Mouse (Mus musculus) ovary, postnatal 14 days (tissue): ENCODE results near the gene Antxr2.

Experiments
- DNase-seq: peaks from one replicate; pipeline ENCODE4 v3.0.0; 2022; ENCODE audit warnings: low spot score

Antxr2 gene

DNA sequence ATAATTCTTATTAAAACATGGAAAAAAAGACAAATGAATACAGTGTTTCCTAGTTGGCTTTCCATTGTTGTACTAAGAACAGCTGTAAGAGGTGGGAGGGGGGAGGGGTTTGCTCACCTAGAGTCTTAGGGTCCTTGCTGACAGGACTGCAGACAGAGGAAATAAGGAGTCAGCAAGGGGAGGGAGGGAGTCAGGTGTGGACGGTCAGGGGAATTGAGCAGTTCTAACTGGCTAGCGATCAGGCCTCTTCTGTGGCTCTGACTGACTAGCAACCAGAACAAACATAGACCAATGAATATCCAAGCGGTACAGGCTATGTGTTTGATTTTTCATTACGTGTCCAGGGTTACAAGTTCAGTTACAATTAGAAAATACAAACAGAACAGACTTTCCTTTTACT lies 35.0 kb downstream of the Antxr2 start:
- no peak for DNase-seq

- no peak for DNase-seq
Observed at GRCm38 (mm10) chr5:97986656-97987294, 44.1 kb downstream of the Antxr2 start.

DNA sequence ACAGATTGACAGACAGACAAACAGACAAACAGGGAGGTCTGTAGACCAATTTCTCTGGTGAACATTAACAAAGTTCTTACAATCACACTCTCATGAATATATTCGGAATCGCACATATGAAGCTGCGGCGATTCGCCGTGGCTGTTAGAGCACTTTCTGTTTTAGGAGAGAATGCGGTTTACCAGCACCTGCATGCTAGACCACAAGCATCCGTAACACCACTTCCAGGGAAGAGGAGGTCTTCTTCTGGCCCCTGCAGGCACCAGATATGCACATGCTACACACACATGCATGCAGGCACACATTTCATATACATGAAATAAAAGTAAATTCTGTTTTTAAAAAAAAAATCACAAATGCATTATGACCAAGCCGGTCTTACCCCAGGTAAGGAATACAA lies 47.5 kb downstream of the Antxr2 start:
- DNase-seq: no peak

DNA sequence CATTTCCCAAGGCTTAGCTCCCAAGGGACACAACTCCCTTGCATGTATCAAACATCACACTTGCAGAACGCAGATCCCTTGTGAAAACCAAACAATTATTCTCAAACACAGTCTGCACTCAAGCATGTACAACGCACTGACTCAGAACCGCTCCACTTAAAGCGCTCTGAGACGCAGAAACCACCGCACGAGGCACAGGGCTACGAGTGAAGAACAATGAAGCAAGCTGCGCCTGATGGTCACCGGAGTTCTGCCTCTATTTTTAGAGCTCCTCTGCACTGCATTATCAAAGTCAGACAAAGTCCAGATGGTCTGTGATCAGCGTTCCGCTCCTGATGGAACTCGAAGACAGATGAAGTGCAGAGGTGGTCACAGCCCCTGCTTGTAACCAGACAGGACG lies 50.4 kb downstream of the Antxr2 start:
- no peak for DNase-seq

- no peak for DNase-seq
Observed at GRCm38 (mm10) chr5:97973293-97973692, 57.5 kb downstream of the Antxr2 start.

GRCm38 (mm10) chr5:97972029-97972428 lies 58.8 kb downstream of the Antxr2 start:
- DNase-seq: no peak

DNA sequence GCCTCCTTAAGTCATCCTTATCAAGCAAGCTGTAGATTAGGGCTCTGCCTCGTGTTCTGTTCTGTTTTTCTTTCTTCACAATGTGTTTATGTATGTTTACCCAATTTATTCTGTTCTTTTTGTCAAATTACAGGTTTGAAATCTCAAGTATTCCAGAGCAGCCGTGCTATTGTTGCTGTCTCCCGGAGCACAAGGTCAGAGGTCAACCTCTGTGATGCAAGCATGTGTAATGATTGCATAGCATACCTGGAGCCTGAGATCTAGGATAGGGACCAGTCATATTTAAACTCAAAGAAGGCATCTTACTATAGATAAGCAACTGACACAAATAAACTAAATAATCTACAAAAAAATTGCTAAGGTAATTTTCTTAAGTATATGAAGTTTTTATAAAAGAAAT lies 59.6 kb downstream of the Antxr2 start:
- DNase-seq: no peak

DNA sequence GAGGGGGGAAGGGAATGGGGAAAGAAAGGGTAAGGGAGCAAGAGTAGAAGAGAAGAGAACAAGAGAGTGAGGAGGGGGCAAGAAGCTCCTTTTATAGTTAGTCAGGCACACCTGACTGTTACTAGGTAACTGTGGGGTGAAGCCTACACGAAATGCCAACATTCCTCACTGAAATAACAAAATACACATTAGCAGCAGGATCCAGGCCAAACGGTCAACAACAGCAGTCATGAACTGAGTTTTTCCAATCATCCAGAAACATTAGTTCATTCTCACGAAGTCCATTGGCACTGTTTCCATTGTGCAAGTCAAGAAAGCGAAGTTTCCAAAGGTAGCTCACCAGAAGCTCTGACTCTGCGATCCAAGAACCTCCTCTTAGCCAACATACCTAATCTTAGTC lies 63.8 kb downstream of the Antxr2 start:
- DNase-seq: no peak

DNA sequence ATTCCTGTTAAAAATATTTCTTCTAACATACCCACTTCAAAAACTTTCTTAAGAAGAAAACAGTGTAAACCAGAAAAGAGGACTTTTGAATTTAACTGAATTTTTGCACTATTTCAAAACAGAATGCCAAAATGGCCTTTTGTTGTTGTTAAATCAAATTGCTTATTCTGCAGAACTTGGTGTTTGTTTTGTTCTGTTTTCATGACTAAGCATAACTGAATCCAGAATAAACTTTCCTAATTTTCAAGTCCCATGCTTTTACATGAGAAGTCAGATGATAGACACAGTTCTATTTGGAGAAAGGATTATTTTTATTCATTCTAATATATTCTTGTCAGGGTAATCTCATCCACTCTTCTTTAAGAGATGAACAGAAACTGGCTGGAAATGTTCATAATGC lies 64.7 kb downstream of the Antxr2 start:
- DNase-seq: no peak

DNA sequence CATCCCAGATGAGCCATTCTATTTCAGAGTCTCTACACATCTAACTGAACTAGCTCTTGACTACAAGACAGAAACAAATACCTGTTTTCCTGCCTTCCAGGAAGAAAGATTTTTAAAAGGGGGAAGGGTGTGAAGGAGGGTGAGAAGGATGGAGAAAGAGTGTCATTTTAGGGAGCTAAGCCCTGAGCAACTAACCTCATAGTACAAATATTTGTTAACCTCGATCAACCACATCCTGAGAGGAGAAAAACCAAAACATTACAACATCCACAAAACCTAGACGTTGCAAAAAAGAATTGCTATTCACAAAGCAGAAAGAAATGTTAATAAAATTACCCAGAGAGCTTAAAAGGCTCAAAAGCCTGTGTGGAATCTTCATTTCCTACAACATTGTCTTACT lies 66.4 kb downstream of the Antxr2 start:
- no peak for DNase-seq

GRCm38 (mm10) chr5:97962512-97962911 lies 68.3 kb downstream of the Antxr2 start:
- no peak for DNase-seq

- no peak for DNase-seq
Observed at GRCm38 (mm10) chr5:97961786-97962185, 69.1 kb downstream of the Antxr2 start.

GRCm38 (mm10) chr5:97959651-97960050 lies 71.2 kb downstream of the Antxr2 start:
- no peak for DNase-seq

DNA sequence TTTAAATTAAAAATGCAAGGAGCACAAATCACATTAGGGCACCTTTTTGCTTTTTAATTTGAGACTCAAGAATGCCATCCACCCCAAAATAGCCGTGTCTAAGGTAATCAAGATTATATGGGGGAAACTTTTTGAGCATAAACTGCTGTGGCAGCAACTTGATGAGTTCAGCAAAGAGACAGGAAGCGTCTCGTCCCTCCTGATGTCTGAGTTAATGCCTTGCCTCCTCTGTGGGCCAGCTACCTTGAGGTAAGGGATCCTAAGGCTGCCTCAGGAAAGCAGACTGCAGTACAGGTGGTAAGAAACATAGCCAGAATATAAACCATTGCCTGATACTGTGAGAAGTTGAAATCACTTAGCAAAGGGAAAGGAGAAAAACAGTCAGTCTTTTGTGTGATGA lies 71.8 kb downstream of the Antxr2 start:
- DNase-seq: no peak

- no peak for DNase-seq
Observed at GRCm38 (mm10) chr5:97957501-97957900, 73.3 kb downstream of the Antxr2 start.

DNA sequence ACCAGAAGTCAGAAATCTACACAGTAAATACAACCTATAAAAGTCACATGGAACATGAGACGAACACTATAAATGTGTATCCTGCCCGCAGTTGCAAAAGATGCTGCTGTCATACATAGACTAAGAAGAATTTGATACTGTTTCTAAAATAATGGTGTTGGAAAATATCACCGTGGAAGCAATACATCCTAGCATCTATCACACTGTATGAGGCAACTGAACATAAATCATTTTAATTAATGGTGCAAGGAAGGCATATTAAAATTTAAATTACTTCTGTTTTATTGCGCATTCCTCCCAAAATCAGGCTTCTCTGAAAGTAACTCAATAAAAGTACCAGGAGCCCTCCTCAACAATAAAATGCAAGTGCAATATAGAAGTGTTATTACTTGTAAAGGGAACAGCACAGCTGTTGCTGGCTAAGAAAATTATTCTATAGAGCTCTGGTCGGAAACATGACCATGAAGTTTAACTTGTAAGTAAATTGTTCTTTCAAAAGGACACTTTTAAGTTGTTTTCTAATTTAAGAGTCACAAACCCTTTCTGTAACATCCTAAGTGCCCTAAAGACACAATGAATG lies 76.6 kb downstream of the Antxr2 start:
- DNase-seq: no peak

- DNase-seq: no peak
Observed at GRCm38 (mm10) chr5:97953241-97953920, 77.5 kb downstream of the Antxr2 start.

DNA sequence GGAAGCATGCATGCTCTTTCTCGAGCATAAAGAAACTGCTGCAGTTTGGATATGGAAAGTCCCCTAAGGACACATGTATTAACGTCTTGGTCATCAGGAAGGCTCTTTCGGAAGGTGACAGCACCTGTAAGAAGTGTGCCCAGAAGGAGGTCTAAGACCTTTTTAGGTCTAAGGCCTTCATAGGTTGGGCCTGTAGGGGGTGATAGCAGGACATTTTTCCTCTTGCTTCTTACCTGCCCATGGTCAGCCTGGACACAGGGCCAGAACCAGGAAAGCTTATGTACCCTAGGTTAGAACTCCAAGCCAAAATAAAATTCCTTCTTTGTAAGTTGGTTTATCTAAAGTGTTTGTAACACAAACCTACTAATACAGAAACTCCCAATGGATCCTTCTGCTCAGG lies 83.6 kb downstream of the Antxr2 start:
- no peak for DNase-seq

DNA sequence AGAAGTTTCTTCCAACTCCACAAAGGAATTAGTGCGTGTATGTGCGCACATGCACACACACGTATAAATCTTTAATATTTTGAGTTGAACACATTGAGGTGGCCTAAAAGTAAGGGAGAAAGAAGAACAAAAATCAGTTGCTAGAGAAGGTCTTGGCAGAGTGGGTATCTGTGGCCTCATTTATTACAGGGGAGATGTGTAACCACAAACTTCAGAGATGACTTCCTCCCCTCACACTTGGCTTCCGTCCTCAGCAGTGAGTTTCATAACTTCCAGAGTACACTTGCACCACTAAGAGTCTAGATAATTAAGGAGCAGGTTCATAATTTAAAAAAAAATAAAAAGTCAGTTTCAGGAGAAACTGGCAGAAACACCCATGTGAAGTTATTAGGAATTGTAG lies 84.6 kb downstream of the Antxr2 start:
- DNase-seq: no peak

DNA sequence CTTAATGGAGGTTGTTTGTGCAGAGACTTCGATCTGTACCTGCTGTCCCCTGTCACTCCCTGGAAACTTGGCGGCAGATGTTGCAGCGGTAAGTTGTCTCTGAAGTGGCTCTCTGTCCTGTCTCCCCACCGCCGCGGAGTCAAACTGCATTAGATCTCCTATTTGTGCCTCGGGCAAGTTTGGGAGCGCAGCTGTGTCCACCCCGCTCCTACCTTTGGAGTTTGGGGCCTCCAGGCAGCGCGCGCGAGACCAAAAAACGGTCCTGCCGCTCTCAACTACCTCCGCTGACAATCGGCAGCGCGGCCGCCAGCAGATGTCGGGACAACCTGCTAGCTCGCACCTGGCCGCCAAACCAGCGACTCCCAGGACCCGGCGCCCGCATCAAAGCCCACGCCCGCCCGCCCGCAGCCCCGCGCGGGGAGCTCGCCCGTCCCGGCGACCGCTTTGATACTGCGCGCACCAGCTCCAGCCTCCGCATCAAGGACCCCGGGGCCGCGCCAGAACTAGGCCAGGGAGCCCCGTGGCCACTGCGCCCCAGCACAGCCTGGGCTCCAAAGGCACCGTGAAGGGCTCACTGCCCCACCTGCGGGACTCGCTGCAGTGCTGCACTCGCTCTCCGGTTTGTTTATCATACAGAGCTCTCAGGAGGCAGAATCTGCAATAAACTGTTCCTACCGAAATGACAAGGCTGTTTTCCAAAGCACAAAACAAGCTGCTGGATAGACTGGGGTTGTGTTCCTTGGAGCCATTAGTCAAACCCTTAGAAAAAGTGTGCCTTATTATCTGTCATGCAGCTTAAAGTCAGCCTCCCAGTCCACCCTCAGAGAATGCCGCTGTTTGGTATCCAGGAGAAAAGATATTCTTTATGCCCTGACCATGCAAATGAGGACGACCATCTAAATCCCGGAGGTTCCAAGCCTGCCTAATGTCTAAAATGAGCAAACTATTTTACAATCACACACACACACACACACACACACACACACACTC lies 95.4 kb downstream of the Antxr2 start:
- DNase-seq: peak; percentile 7

DNA sequence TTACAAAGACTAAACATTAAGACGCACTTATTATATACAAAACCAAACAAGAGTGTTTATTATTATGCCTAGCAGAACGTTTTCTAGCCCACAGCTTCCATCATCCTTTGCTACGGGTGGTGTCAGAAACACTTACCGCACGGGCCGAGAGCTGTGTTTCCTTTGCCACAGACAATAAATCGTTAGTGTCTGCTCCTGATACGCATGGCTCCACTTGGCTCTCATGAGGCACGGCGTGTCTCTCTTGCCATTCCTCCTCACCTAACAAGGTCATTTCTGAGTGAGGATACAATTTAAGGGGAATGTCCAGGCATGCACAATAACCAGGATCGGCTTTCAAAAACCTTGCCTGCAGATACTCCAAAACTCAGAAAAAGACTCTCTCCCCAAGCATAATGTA lies 113.2 kb downstream of the Antxr2 start:
- no peak for DNase-seq

DNA sequence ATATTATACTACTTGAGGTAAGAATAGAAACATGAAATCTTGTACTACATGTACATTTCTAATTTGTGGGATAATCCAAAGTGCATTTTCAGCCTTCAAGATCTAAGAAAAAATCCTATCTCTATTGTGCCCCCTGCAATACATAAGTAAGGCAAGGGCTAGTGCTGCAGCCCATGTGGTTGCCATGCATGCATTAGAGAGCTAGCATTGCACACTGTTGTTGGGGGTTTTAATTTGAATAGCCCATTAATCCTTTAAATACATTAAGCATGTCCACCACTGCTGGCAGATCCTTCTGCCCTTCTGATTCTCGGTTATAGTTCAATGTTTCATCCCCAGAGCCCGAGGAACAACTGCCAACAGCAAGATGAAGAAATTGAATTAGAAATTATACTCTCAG lies 116.0 kb downstream of the Antxr2 start:
- DNase-seq: no peak

DNA sequence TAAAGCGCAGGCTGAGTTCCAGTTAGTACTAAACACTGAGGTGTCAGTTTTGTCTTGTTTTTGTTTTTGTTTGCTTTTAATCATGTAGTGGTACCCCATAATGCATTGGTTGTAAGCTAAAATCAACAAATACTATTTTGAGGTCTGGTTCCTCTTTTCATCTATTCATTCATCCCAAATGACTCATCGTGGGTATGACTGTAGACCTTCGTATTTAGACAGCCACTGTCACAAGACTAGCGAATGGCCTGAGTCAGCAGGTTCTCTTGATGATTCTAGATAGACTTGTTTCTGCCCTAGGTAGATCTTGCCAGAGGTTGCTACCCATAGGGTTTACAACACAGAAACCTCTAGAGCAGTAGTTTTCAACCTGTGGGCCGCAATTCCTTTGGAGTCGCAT lies 116.9 kb downstream of the Antxr2 start:
- no peak for DNase-seq
